Mouse (Mus musculus) MEL (cell line): ENCODE measurements around the gene Fam122a. TPM values are rescaled to one million over a fixed set of nuclear protein-coding genes. Genes with fewer than 3 reads are reported as not detected.

ENCODE experiments used
- DNase-seq: peaks from one replicate; pipeline ENCODE4 v3.0.0; 2011; ENCODE audit warnings: low read depth, low spot score
- H3K27ac ChIP-seq: 2 replicates; pipeline ENCODE4 v1.5.1; 2012; ENCODE audit warnings: low read depth, mild to moderate bottlenecking, control low read depth, low read length, moderate library complexity; ENCODE audit not compliant: control insufficient read depth
- H3K27me3 ChIP-seq, 2 experiments: fragments of 150-350 bp in 1 of 2; sonication (generic) in 1 of 2; 2 replicates each; pipeline ENCODE4 v1.6.1; 2012; ENCODE audit warnings: low read length in 2 of 2, mild to moderate bottlenecking in 2 of 2, improper control_type of control experiment in 1 of 2, moderate library complexity in 1 of 2; ENCODE audit not compliant: insufficient read depth in 2 of 2, control insufficient read depth in 1 of 2
- H3K36me3 ChIP-seq, 2 experiments: 2 replicates each; pipeline ENCODE4 v1.6.1; 2012 to 2014; ENCODE audit warnings: low read length in 2 of 2, improper control_type of control experiment in 1 of 2, inconsistent platforms in 1 of 2, mild to moderate bottlenecking in 1 of 2; ENCODE audit not compliant: insufficient read depth in 2 of 2, control insufficient read depth in 1 of 2
- H3K4me1 ChIP-seq, 2 experiments: fragments of 150-350 bp in 1 of 2; sonication (generic) in 1 of 2; 2 replicates each; pipeline ENCODE4 v1.6.1; 2012; ENCODE audit warnings: low read length in 2 of 2, improper control_type of control experiment in 1 of 2, mild to moderate bottlenecking in 1 of 2; ENCODE audit not compliant: insufficient read depth in 2 of 2, control insufficient read depth in 1 of 2
- H3K4me3 ChIP-seq, 2 experiments: fragments of 150-350 bp in 1 of 2; sonication (generic) in 1 of 2; 2 replicates each; pipeline ENCODE4 v1.5.1; 2012; ENCODE audit warnings: low read depth in 2 of 2, low read length in 2 of 2, mild to moderate bottlenecking in 2 of 2, moderate library complexity in 2 of 2, control low read depth in 1 of 2, improper control_type of control experiment in 1 of 2; ENCODE audit not compliant: control insufficient read depth in 1 of 2, insufficient read depth in 1 of 2
- H3K79me2 ChIP-seq: 2 replicates; pipeline ENCODE4 v1.6.1; 2012; ENCODE audit warnings: mild to moderate bottlenecking, low read length, moderate library complexity; ENCODE audit not compliant: control insufficient read depth, poor library complexity, insufficient read depth
- H3K9ac ChIP-seq: 2 replicates; pipeline ENCODE4 v1.6.1; 2012; ENCODE audit warnings: low read depth, mild to moderate bottlenecking, control low read depth, low read length, moderate library complexity; ENCODE audit not compliant: control insufficient read depth, poor library complexity, severe bottlenecking
- H3K9me3 ChIP-seq: fragments of 150-350 bp; sonication (generic); replicated peaks from 2 replicates; pipeline ENCODE4 v1.6.1; 2012; ENCODE audit warnings: mild to moderate bottlenecking, low read length, improper control_type of control experiment, moderate library complexity; ENCODE audit not compliant: insufficient read depth
- BHLHE40 ChIP-seq: IDR thresholded peaks from 2 replicates; pipeline ENCODE4 v1.6.1; 2012; ENCODE audit warnings: low read depth, mild to moderate bottlenecking, inconsistent platforms, low read length, improper control_type of control experiment, borderline replicate concordance
- CHD2 ChIP-seq: IDR thresholded peaks from 2 replicates; pipeline ENCODE4 v1.6.1; 2011; ENCODE audit warnings: low read length, improper control_type of control experiment
- CTCF ChIP-seq, 3 experiments: IDR thresholded peaks in 2 of 3; conservative IDR thresholded peaks in 1 of 3; 2 replicates each; pipeline ENCODE4 v1.5.1; 2011 to 2012; ENCODE audit warnings: low read length in 3 of 3, low read depth in 2 of 3, mild to moderate bottlenecking in 2 of 3, improper control_type of control experiment in 1 of 3, inconsistent platforms in 1 of 3, mixed read lengths in 1 of 3, moderate library complexity in 1 of 3; ENCODE audit not compliant: control insufficient read depth in 1 of 3, insufficient read depth in 1 of 3, poor library complexity in 1 of 3, severe bottlenecking in 1 of 3
- E2F4 ChIP-seq: IDR thresholded peaks from 2 replicates; pipeline ENCODE4 v1.6.1; 2011; ENCODE audit warnings: low read depth, low read length, improper control_type of control experiment, borderline replicate concordance
- ELF1 ChIP-seq: IDR thresholded peaks from 2 replicates; pipeline ENCODE4 v1.6.1; 2014; ENCODE audit warnings: low read depth, mild to moderate bottlenecking, inconsistent platforms, low read length, improper control_type of control experiment, moderate library complexity
- EP300 ChIP-seq, 2 experiments: IDR thresholded peaks; 2 replicates each; pipeline ENCODE4 v1.6.1; 2011; ENCODE audit warnings: improper control_type of control experiment in 2 of 2, low read length in 2 of 2, low read depth in 1 of 2, mild to moderate bottlenecking in 1 of 2
- ETS1 ChIP-seq: IDR thresholded peaks from 2 replicates; pipeline ENCODE4 v1.6.1; 2012; ENCODE audit warnings: low read depth, mild to moderate bottlenecking, inconsistent platforms, low read length, improper control_type of control experiment, moderate library complexity
- GABPA ChIP-seq: IDR thresholded peaks from 2 replicates; pipeline ENCODE4 v1.6.1; 2012; ENCODE audit warnings: low read depth, mild to moderate bottlenecking, inconsistent platforms, low read length, improper control_type of control experiment, moderate library complexity
- GATA1 ChIP-seq: IDR thresholded peaks from 2 replicates; pipeline ENCODE4 v1.6.1; 2011; ENCODE audit warnings: low read depth, low read length, improper control_type of control experiment
- KAT2A ChIP-seq: conservative IDR thresholded peaks from 2 replicates; pipeline ENCODE4 v1.6.1; 2012; ENCODE audit warnings: low read depth, low read length, improper control_type of control experiment, inconsistent platforms
- MAX ChIP-seq: IDR thresholded peaks from 2 replicates; pipeline ENCODE4 v1.6.1; 2011; ENCODE audit warnings: low read length, improper control_type of control experiment
- MAZ ChIP-seq: IDR thresholded peaks from 2 replicates; pipeline ENCODE4 v1.6.1; 2012; ENCODE audit warnings: low read depth, mild to moderate bottlenecking, inconsistent platforms, low read length, improper control_type of control experiment
- MXI1 ChIP-seq: IDR thresholded peaks from 2 replicates; pipeline ENCODE4 v1.6.1; 2011; ENCODE audit warnings: mild to moderate bottlenecking, low read depth, low read length, improper control_type of control experiment
- MYB ChIP-seq: IDR thresholded peaks from 2 replicates; pipeline ENCODE4 v1.6.1; 2011; ENCODE audit warnings: mild to moderate bottlenecking, low read depth, low read length, improper control_type of control experiment
- MYC ChIP-seq: IDR thresholded peaks from 2 replicates; pipeline ENCODE4 v1.6.1; 2011; ENCODE audit warnings: low read depth, mild to moderate bottlenecking, low read length, improper control_type of control experiment, moderate library complexity
- NELFE ChIP-seq: IDR thresholded peaks from 2 replicates; pipeline ENCODE4 v1.6.1; 2011; ENCODE audit warnings: low read depth, low read length, improper control_type of control experiment
- POLR2A ChIP-seq, 2 experiments: IDR thresholded peaks; 2 replicates each; pipeline ENCODE4 v1.6.1; 2011 to 2012; ENCODE audit warnings: low read length in 2 of 2, mild to moderate bottlenecking in 2 of 2, control low read depth in 1 of 2, improper control_type of control experiment in 1 of 2, low read depth in 1 of 2, moderate library complexity in 1 of 2; ENCODE audit not compliant: control insufficient read depth in 1 of 2, insufficient read depth in 1 of 2, poor library complexity in 1 of 2
- POLR2AphosphoS2 ChIP-seq: IDR thresholded peaks from 2 replicates; pipeline ENCODE4 v1.6.1; 2011; ENCODE audit warnings: low read length, improper control_type of control experiment
- POLR2AphosphoS5 ChIP-seq: IDR thresholded peaks from 2 replicates; pipeline ENCODE4 v1.6.1; 2012; ENCODE audit warnings: low read depth, borderline replicate concordance, mild to moderate bottlenecking, inconsistent platforms, low read length, moderate library complexity, mixed read lengths
- RCOR1 ChIP-seq: IDR thresholded peaks from 2 replicates; pipeline ENCODE4 v1.6.1; 2012; ENCODE audit warnings: low read depth, mild to moderate bottlenecking, inconsistent platforms, low read length, improper control_type of control experiment
- SMC3 ChIP-seq: IDR thresholded peaks from 2 replicates; pipeline ENCODE4 v1.6.1; 2011; ENCODE audit warnings: low read depth, low read length, improper control_type of control experiment
- TBP ChIP-seq: IDR thresholded peaks from 2 replicates; pipeline ENCODE4 v1.8.0; 2011; ENCODE audit warnings: low read depth, low read length, improper control_type of control experiment
- TCF12 ChIP-seq: IDR thresholded peaks from 2 replicates; pipeline ENCODE4 v1.6.1; 2014; ENCODE audit warnings: low read depth, mild to moderate bottlenecking, inconsistent platforms, low read length, improper control_type of control experiment, moderate library complexity
- UBTF ChIP-seq: IDR thresholded peaks from 2 replicates; pipeline ENCODE4 v1.6.1; 2012; ENCODE audit warnings: low read depth, mild to moderate bottlenecking, inconsistent platforms, low read length, improper control_type of control experiment, moderate library complexity, borderline replicate concordance; ENCODE audit not compliant: insufficient read depth
- USF1 ChIP-seq: IDR thresholded peaks from 2 replicates; pipeline ENCODE4 v1.6.1; 2014; ENCODE audit warnings: low read depth, mild to moderate bottlenecking, inconsistent platforms, low read length, improper control_type of control experiment, moderate library complexity
- ZC3H11A ChIP-seq: IDR thresholded peaks from 2 replicates; pipeline ENCODE4 v1.6.1; 2012; ENCODE audit warnings: low read depth, mild to moderate bottlenecking, inconsistent platforms, low read length, improper control_type of control experiment
- ZKSCAN1 ChIP-seq: IDR thresholded peaks from 2 replicates; pipeline ENCODE4 v1.6.1; 2012; ENCODE audit warnings: low read depth, mild to moderate bottlenecking, inconsistent platforms, low read length, improper control_type of control experiment, moderate library complexity
- ZMIZ1 ChIP-seq: IDR thresholded peaks from 2 replicates; pipeline ENCODE4 v1.6.1; 2012; ENCODE audit warnings: low read depth, mild to moderate bottlenecking, inconsistent platforms, low read length, improper control_type of control experiment, moderate library complexity
- ZNF384 ChIP-seq: IDR thresholded peaks from 2 replicates; pipeline ENCODE4 v1.6.1; 2012; ENCODE audit warnings: low read depth, mild to moderate bottlenecking, inconsistent platforms, low read length, improper control_type of control experiment
- polyA plus RNA-seq, 2 experiments: library from polyadenylated mRNA; stranded (reverse) in 1 of 2; unstranded in 1 of 2; fragments of >175 nt in 1 of 2; fragments of >200 nt in 1 of 2; gene quantifications; 2 replicates each; pipeline versions ENCODE4 v1.2.1 to v1.2.4; 2012; ENCODE audit warnings: low replicate concordance in 2 of 2, low read depth in 1 of 2; ENCODE audit not compliant: insufficient read length in 2 of 2, insufficient read depth in 1 of 2, missing spikeins in 1 of 2
- total RNA-seq: library from RNA; depleted of rRNA; stranded (reverse); fragments of 300-350 nt; gene quantifications from 2 replicates; pipeline ENCODE4 v1.2.3, GENCODE M21; 2012

Fam122a gene
- total and polyA plus RNA-seq, 3 experiments: 4.5 to 38.4 TPM; not detected in 1

DNA sequence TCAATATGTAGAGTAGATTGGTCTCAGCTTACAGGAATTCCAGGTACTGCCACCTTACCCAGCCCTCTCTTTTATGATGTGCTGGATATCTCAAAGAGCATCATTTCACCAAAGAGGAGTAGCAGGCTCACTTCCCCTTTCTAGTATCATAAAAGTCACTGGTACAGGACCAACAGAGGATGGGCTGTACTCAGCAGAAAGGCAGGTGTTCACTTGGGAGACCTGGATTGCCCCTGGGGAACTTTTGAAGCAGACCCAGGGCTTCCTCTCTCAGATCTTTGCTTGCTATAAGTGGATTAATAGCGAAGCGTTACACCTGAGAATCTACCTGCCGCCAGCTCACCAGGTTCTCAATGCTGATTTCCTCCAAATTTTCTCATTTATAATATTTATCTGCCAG lies 49.1 kb downstream of the Fam122a start:
- H3K4me3 ChIP-seq: no peak overlapping the region
- H3K27me3 ChIP-seq: no peaks in the 10 kb centered on the region
- H3K79me2 ChIP-seq: no peaks in the 10 kb centered on the region
- H3K9me3 ChIP-seq: no peaks in the 10 kb centered on the region
- TF ChIP-seq ETS1 (no peak), NELFE (no peak), MAZ (no peak), E2F4 (no peak), ZKSCAN1 (no peak), MAX (no peak), ZMIZ1 (no peak), TCF12 (no peak), MYB (no peak), EP300 (IDR thresholded peaks at IDR 0.05; ENCODE audit: low read depth in 1 of 2, low read length in 2 of 2) (no peak), RCOR1 (no peak), CHD2 (no peak), ZC3H11A (no peak), CTCF (IDR thresholded peaks at IDR 0.05 in 2 of 3, conservative IDR thresholded peaks at IDR 0.05 in 1 of 3; ENCODE audit: control insufficient read depth in 1 of 3, insufficient read depth in 1 of 3, low read depth in 2 of 3, low read length in 3 of 3, poor library complexity in 1 of 3, severe bottlenecking in 1 of 3) (no peak), KAT2A (no peak), ZNF384 (no peak), POLR2A (IDR thresholded peaks at IDR 0.05; ENCODE audit: control insufficient read depth in 1 of 2, insufficient read depth in 1 of 2, low read depth in 1 of 2, low read length in 2 of 2, poor library complexity in 1 of 2) (no peak), BHLHE40 (no peak), ELF1 (no peak), POLR2AphosphoS2 (no peak)
- H3K4me1 ChIP-seq: no peaks in the 10 kb centered on the region
- no peak overlapping the region for H3K9ac ChIP-seq
- no peak overlapping the region for H3K27ac ChIP-seq
- H3K36me3 ChIP-seq: no peaks in the 10 kb centered on the region
- DNase-seq: peak; percentile 30

- no peak for DNase-seq
- H3K27me3 ChIP-seq: no peaks in the 10 kb centered on the region
- no peak for TF ChIP-seq GABPA
- TF ChIP-seq ZNF384: no peak
- no peak for TF ChIP-seq POLR2AphosphoS5
- no peak for TF ChIP-seq POLR2AphosphoS2
- TF ChIP-seq ZKSCAN1: no peak
- TF ChIP-seq TBP: no peak
- TF ChIP-seq USF1: no peak
- TF ChIP-seq GATA1: no peak
- TF ChIP-seq MYC: no peak
- no peak for TF ChIP-seq UBTF
- TF ChIP-seq SMC3: no peak
- TF ChIP-seq E2F4: no peak
- TF ChIP-seq MXI1: no peak
- H3K36me3 ChIP-seq: no peaks in the 10 kb centered on the region
- no peak overlapping the region for H3K9ac ChIP-seq
- no peak overlapping the region for H3K27ac ChIP-seq
- H3K79me2 ChIP-seq: no peaks in the 10 kb centered on the region
- no peaks in the 10 kb centered on the region for H3K9me3 ChIP-seq
- H3K4me1 ChIP-seq: no peaks in the 10 kb centered on the region
- H3K4me3 ChIP-seq: no peak overlapping the region
These were observed 49.9 kb downstream of the Fam122a start for GRCm38 (mm10) chr19:24427258-24427657.
